Mouse (Mus musculus): ENCODE data around the gene Appl1. TPM values are rescaled to one million over a fixed set of nuclear protein-coding genes. Genes with fewer than 3 reads are reported as not detected.
"Not testable (repeated sequence)": the region's sequence is repeated elsewhere in the genome, so short reads cannot be mapped to it uniquely, and the experiment has no call there.

Appl1 gene
- total RNA-seq, 2 experiments from 2014 or later, result 58.3 to 61.3 TPM

GRCm38 (mm10) chr14:26969856-26970407, 1.1 kb downstream of the Appl1 start:
- peak; percentile 59 to 79 for DNase-seq (ENCODE audit: low spot score in 2 of 2)

- no peak for DNase-seq (ENCODE audit: low spot score in 2 of 2)
Measured at GRCm38 (mm10) chr14:26969164-26969563, 1.9 kb downstream of the Appl1 start.

GRCm38 (mm10) chr14:26960518-26960917, 10.5 kb downstream of the Appl1 start:
- DNase-seq (ENCODE audit: low spot score in 2 of 2), result no peak

GRCm38 (mm10) chr14:26956139-26956538, 14.9 kb downstream of the Appl1 start:
- DNase-seq (ENCODE audit: low spot score in 2 of 2), result not testable (repeated sequence)

GRCm38 (mm10) chr14:26935558-26935957, 35.5 kb downstream of the Appl1 start:
- DNase-seq (ENCODE audit: low spot score in 2 of 2), result no peak

- DNase-seq (ENCODE audit: low spot score in 2 of 2), result no peak
Measured at GRCm38 (mm10) chr14:26934891-26935290, 36.1 kb downstream of the Appl1 start.

- DNase-seq (ENCODE audit: low spot score in 2 of 2), result no peak
Measured at GRCm38 (mm10) chr14:26923702-26924421, 47.2 kb downstream of the Appl1 start.

- DNase-seq (ENCODE audit: low spot score in 2 of 2), result no peak
Measured at GRCm38 (mm10) chr14:26919310-26919709, 51.7 kb downstream of the Appl1 start.

GRCm38 (mm10) chr14:26913681-26914268, 57.3 kb downstream of the Appl1 start:
- DNase-seq (ENCODE audit: low spot score in 2 of 2), result peak; percentile 16 to 25

GRCm38 (mm10) chr14:26911826-26912225, 59.2 kb downstream of the Appl1 start:
- no peak for DNase-seq (ENCODE audit: low spot score in 2 of 2)

- DNase-seq (ENCODE audit: low spot score in 2 of 2), result no peak
Measured at GRCm38 (mm10) chr14:26911201-26911600, 59.8 kb downstream of the Appl1 start.

GRCm38 (mm10) chr14:26910461-26910860, 60.6 kb downstream of the Appl1 start:
- not testable (repeated sequence) for DNase-seq (ENCODE audit: low spot score in 2 of 2)

- DNase-seq (ENCODE audit: low spot score in 2 of 2), result no peak
Measured at GRCm38 (mm10) chr14:26907401-26907800, 63.6 kb downstream of the Appl1 start.

- DNase-seq (ENCODE audit: low spot score in 2 of 2), result no peak
Measured at GRCm38 (mm10) chr14:26900893-26901292, 70.1 kb downstream of the Appl1 start.

GRCm38 (mm10) chr14:26899490-26899889, 71.5 kb downstream of the Appl1 start:
- DNase-seq (ENCODE audit: low spot score in 2 of 2), result no peak

GRCm38 (mm10) chr14:26894392-26894791, 76.6 kb downstream of the Appl1 start, which contains the start of gene Asb14:
Gene Asb14, plus strand, starts transcription at chr14:26894557.
- DNase-seq (ENCODE audit: low spot score in 2 of 2), result no peak

- no peak for DNase-seq (ENCODE audit: low spot score in 2 of 2)
Measured at GRCm38 (mm10) chr14:26890777-26891176, 80.3 kb downstream of the Appl1 start.

GRCm38 (mm10) chr14:26887244-26887643, 83.8 kb downstream of the Appl1 start:
- no peak for DNase-seq (ENCODE audit: low spot score in 2 of 2)

GRCm38 (mm10) chr14:26881700-26882099, 89.3 kb downstream of the Appl1 start:
- no peak for DNase-seq (ENCODE audit: low spot score in 2 of 2)

- DNase-seq (ENCODE audit: low spot score in 2 of 2), result no peak
Measured at GRCm38 (mm10) chr14:26879976-26880375, 91.1 kb downstream of the Appl1 start.

GRCm38 (mm10) chr14:26878756-26879155, 92.3 kb downstream of the Appl1 start:
- DNase-seq (ENCODE audit: low spot score in 2 of 2), result no peak

Measured in layer of hippocampus, postnatal 14 days (tissue).